Mouse (Mus musculus) lung, adult 2 months (tissue): ENCODE measurements around the gene Rps18.
"Not testable (repeated sequence)": the region's sequence is repeated elsewhere in the genome, so short reads cannot be mapped to it uniquely, and the experiment has no call there.

Experiments used
- CTCF ChIP-seq: fragments of 200-500 bp; IDR thresholded peaks from 2 replicates; pipeline ENCODE4 v1.5.1; 2011; ENCODE audit warnings: mild to moderate bottlenecking, low read length, control low read depth; ENCODE audit not compliant: insufficient read depth
- POLR2A ChIP-seq: fragments of 200-500 bp; IDR thresholded peaks from 2 replicates; pipeline ENCODE4 v1.6.1; 2011; ENCODE audit warnings: low read depth, mild to moderate bottlenecking, control low read depth, low read length, borderline replicate concordance; ENCODE audit errors: extremely low read depth

GRCm38 (mm10) chr17:33998697-33999096, 42.9 kb upstream of the Rps18 start:
- TF ChIP-seq CTCF, POLR2A: not testable (repeated sequence)
